Mouse (Mus musculus): ENCODE data around the gene Sec23b. TPM values are rescaled to one million over a fixed set of nuclear protein-coding genes. Genes with fewer than 3 reads are reported as not detected.

Sec23b gene
- polyA plus RNA-seq, 2 experiments: 76.2 to 80.1 TPM

- Histone ChIP-seq H3K27me3 (ENCODE audit: control insufficient read depth, insufficient read depth, low read length) (no peaks in the 10 kb centered on the region), H3K4me2 (replicated peaks; ENCODE audit: low read depth, low read length, severe bottlenecking) (peak overlapping the region; percentile 76), H3K4me1 (ENCODE audit: control insufficient read depth, insufficient read depth, low read length) (peaks cover 10% of the 10 kb centered on the region; the same call in 1 of the 2 replicates), H3K9ac (ENCODE audit: low read depth, low read length, severe bottlenecking) (peak overlapping the region; percentile 81), H3K4me3 (replicated peaks; ENCODE audit: low read length) (peak overlapping the region; percentile 85), H3K27ac (replicated peaks; ENCODE audit: low read depth, low read length) (peak overlapping the region; percentile 92), H3K9me3 (ENCODE audit: control insufficient read depth, low read length) (no peaks in the 10 kb centered on the region), H3K36me3 (ENCODE audit: control insufficient read depth, insufficient read depth, low read length) (peaks cover 11% of the 10 kb centered on the region)
- WGBS: 0% methylated on average over 17 of the region's 25 CpGs
- no peak; the same call in 1 of the 2 replicates for TF ChIP-seq POLR2A (IDR thresholded peaks at IDR 0.05; ENCODE audit: borderline replicate concordance, extremely low read depth, insufficient read depth, insufficient read length)
- DNase-seq (ENCODE audit: low spot score): no peak
- peak; percentile 20; the same call in 1 of the 2 replicates for ATAC-seq (ENCODE audit: low FRiP score, low read depth)
Measured at GRCm38 (mm10) chr2:144527821-144528174, 28.2 kb upstream of the Sec23b start.

GRCm38 (mm10) chr2:144537123-144537522 is 18.9 kb upstream of the Sec23b start:
- WGBS: 97% methylated on average over 7 of the region's 7 CpGs

GRCm38 (mm10) chr2:144541246-144541645 is 14.8 kb upstream of the Sec23b start:
- WGBS: 90% methylated on average over 4 of the region's 4 CpGs
- Histone ChIP-seq H3K9ac (ENCODE audit: low read depth, low read length, severe bottlenecking) (no peak overlapping the region), H3K4me2 (replicated peaks; ENCODE audit: low read depth, low read length, severe bottlenecking) (no peak overlapping the region), H3K36me3 (ENCODE audit: control insufficient read depth, insufficient read depth, low read length) (peaks cover 82% of the 10 kb centered on the region), H3K9me3 (ENCODE audit: control insufficient read depth, low read length) (no peaks in the 10 kb centered on the region), H3K4me1 (ENCODE audit: control insufficient read depth, insufficient read depth, low read length) (no peaks in the 10 kb centered on the region), H3K27me3 (ENCODE audit: control insufficient read depth, insufficient read depth, low read length) (no peaks in the 10 kb centered on the region), H3K27ac (replicated peaks; ENCODE audit: low read depth, low read length) (no peak overlapping the region), H3K4me3 (replicated peaks; ENCODE audit: low read length) (no peak overlapping the region)
- TF ChIP-seq POLR2A (IDR thresholded peaks at IDR 0.05; ENCODE audit: borderline replicate concordance, extremely low read depth, insufficient read depth, insufficient read length): no peak
- DNase-seq (ENCODE audit: low spot score) (no peak), ATAC-seq (ENCODE audit: low FRiP score, low read depth) (no peak)

More at GRCm38 (mm10) chr2:144537123-144537522, 18.9 kb upstream of the Sec23b start:
- no peak overlapping the region for H3K27ac ChIP-seq (replicated peaks; ENCODE audit: low read depth, low read length)
- no peak overlapping the region for H3K4me3 ChIP-seq (replicated peaks; ENCODE audit: low read length)
- H3K27me3 ChIP-seq (ENCODE audit: control insufficient read depth, insufficient read depth, low read length): no peaks in the 10 kb centered on the region
- DNase-seq (ENCODE audit: low spot score) (no peak), ATAC-seq (ENCODE audit: low FRiP score, low read depth) (no peak)
- H3K4me1 ChIP-seq (ENCODE audit: control insufficient read depth, insufficient read depth, low read length): no peaks in the 10 kb centered on the region
- H3K4me2 ChIP-seq (replicated peaks; ENCODE audit: low read depth, low read length, severe bottlenecking): no peak overlapping the region
- peaks cover 88% of the 10 kb centered on the region for H3K36me3 ChIP-seq (ENCODE audit: control insufficient read depth, insufficient read depth, low read length)
- H3K9me3 ChIP-seq (ENCODE audit: control insufficient read depth, low read length): no peaks in the 10 kb centered on the region
- no peak overlapping the region for H3K9ac ChIP-seq (ENCODE audit: low read depth, low read length, severe bottlenecking)
- TF ChIP-seq POLR2A (IDR thresholded peaks at IDR 0.05; ENCODE audit: borderline replicate concordance, extremely low read depth, insufficient read depth, insufficient read length): no peak

GRCm38 (mm10) chr2:144543670-144544069 is 12.4 kb upstream of the Sec23b start:
- no peak for TF ChIP-seq POLR2A (IDR thresholded peaks at IDR 0.05; ENCODE audit: borderline replicate concordance, extremely low read depth, insufficient read depth, insufficient read length)
- WGBS: 90% methylated on average over 6 of the region's 6 CpGs
- no peak overlapping the region for H3K9ac ChIP-seq (ENCODE audit: low read depth, low read length, severe bottlenecking)
- ATAC-seq (ENCODE audit: low FRiP score, low read depth) (no peak), DNase-seq (ENCODE audit: low spot score) (no peak)
- H3K4me1 ChIP-seq (ENCODE audit: control insufficient read depth, insufficient read depth, low read length): no peaks in the 10 kb centered on the region
- peaks cover 68% of the 10 kb centered on the region for H3K36me3 ChIP-seq (ENCODE audit: control insufficient read depth, insufficient read depth, low read length)
- H3K4me2 ChIP-seq (replicated peaks; ENCODE audit: low read depth, low read length, severe bottlenecking): no peak overlapping the region
- no peaks in the 10 kb centered on the region for H3K27me3 ChIP-seq (ENCODE audit: control insufficient read depth, insufficient read depth, low read length)
- no peak overlapping the region for H3K27ac ChIP-seq (replicated peaks; ENCODE audit: low read depth, low read length)
- H3K4me3 ChIP-seq (replicated peaks; ENCODE audit: low read length): no peak overlapping the region
- H3K9me3 ChIP-seq (ENCODE audit: control insufficient read depth, low read length): no peaks in the 10 kb centered on the region

- no peaks in the 10 kb centered on the region for H3K27me3 ChIP-seq (ENCODE audit: control insufficient read depth, insufficient read depth, low read length)
- H3K27ac ChIP-seq (replicated peaks; ENCODE audit: low read depth, low read length): no peak overlapping the region
- DNase-seq (ENCODE audit: low spot score): no peak
- H3K4me1 ChIP-seq (ENCODE audit: control insufficient read depth, insufficient read depth, low read length): peaks cover 5% of the 10 kb centered on the region; the same call in 1 of the 2 replicates
- no peak for ATAC-seq (ENCODE audit: low FRiP score, low read depth)
- H3K4me2 ChIP-seq (replicated peaks; ENCODE audit: low read depth, low read length, severe bottlenecking): no peak overlapping the region
- no peak for TF ChIP-seq POLR2A (IDR thresholded peaks at IDR 0.05; ENCODE audit: borderline replicate concordance, extremely low read depth, insufficient read depth, insufficient read length)
- H3K9ac ChIP-seq (ENCODE audit: low read depth, low read length, severe bottlenecking): no peak overlapping the region
- H3K4me3 ChIP-seq (replicated peaks; ENCODE audit: low read length): no peak overlapping the region
- H3K36me3 ChIP-seq (ENCODE audit: control insufficient read depth, insufficient read depth, low read length): peaks cover 58% of the 10 kb centered on the region
- H3K9me3 ChIP-seq (ENCODE audit: control insufficient read depth, low read length): no peaks in the 10 kb centered on the region
- WGBS: 69% methylated on average over 6 of the region's 6 CpGs
Measured at GRCm38 (mm10) chr2:144544630-144545029, 11.4 kb upstream of the Sec23b start.

- Histone ChIP-seq H3K9ac (ENCODE audit: low read depth, low read length, severe bottlenecking) (no peak overlapping the region), H3K4me2 (replicated peaks; ENCODE audit: low read depth, low read length, severe bottlenecking) (no peak overlapping the region), H3K9me3 (ENCODE audit: control insufficient read depth, low read length) (no peaks in the 10 kb centered on the region), H3K27ac (replicated peaks; ENCODE audit: low read depth, low read length) (no peak overlapping the region), H3K36me3 (ENCODE audit: control insufficient read depth, insufficient read depth, low read length) (peaks cover 54% of the 10 kb centered on the region), H3K27me3 (ENCODE audit: control insufficient read depth, insufficient read depth, low read length) (no peaks in the 10 kb centered on the region), H3K4me3 (replicated peaks; ENCODE audit: low read length) (no peak overlapping the region), H3K4me1 (ENCODE audit: control insufficient read depth, insufficient read depth, low read length) (peaks cover 5% of the 10 kb centered on the region; the same call in 1 of the 2 replicates)
- WGBS: 95% methylated on average over 2 of the region's 2 CpGs
- no peak for TF ChIP-seq POLR2A (IDR thresholded peaks at IDR 0.05; ENCODE audit: borderline replicate concordance, extremely low read depth, insufficient read depth, insufficient read length)
- ATAC-seq (ENCODE audit: low FRiP score, low read depth) (no peak), DNase-seq (ENCODE audit: low spot score) (no peak)
Measured at GRCm38 (mm10) chr2:144545061-144545460, 11.0 kb upstream of the Sec23b start.
